Mouse (Mus musculus) lung, embryonic 14.5 days (tissue): Measurements from ENCODE around the gene Efna5. TPM values are rescaled to one million over a fixed set of nuclear protein-coding genes. Genes with fewer than 3 reads are reported as not detected.

Experiments
- ATAC-seq: fragments of 200-750 bp; cut with Nextera tagmentation; 2 replicates; pipeline ENCODE4 v1.8.0; 2017; ENCODE audit warnings: mild to moderate bottlenecking, moderate TSS enrichment, moderate library complexity; ENCODE audit not compliant: insufficient read depth
- DNase-seq: peaks from one replicate; pipeline ENCODE4 v3.0.0-alpha.2; 2015
- H3K27ac ChIP-seq: fragments of 300-500 bp; sonication (generic); 2 replicates; pipeline ENCODE4 v1.5.1; 2014; ENCODE audit warnings: low read depth, mild to moderate bottlenecking, moderate library complexity
- H3K27me3 ChIP-seq: fragments of 300-500 bp; sonication (generic); 2 replicates; pipeline ENCODE4 v1.6.1; 2014; ENCODE audit warnings: low read length, control low read depth; ENCODE audit not compliant: insufficient read depth
- H3K36me3 ChIP-seq: fragments of 300-500 bp; sonication (generic); 2 replicates; pipeline ENCODE4 v1.6.1; 2014; ENCODE audit warnings: control low read depth; ENCODE audit not compliant: insufficient read depth
- H3K4me1 ChIP-seq: fragments of 300-500 bp; sonication (generic); 2 replicates; pipeline ENCODE4 v1.6.1; 2014; ENCODE audit warnings: antibody characterized with exemption, control low read depth; ENCODE audit not compliant: insufficient read depth
- H3K4me2 ChIP-seq: fragments of 300-500 bp; sonication (generic); 2 replicates; pipeline ENCODE4 v1.6.1; 2014; ENCODE audit warnings: mild to moderate bottlenecking
- H3K4me3 ChIP-seq: fragments of 300-500 bp; sonication (generic); 2 replicates; pipeline ENCODE4 v1.5.1; 2014; ENCODE audit warnings: low read depth, low read length
- H3K9ac ChIP-seq: fragments of 300-500 bp; sonication (generic); 2 replicates; pipeline ENCODE4 v1.6.1; 2014
- H3K9me3 ChIP-seq: fragments of 300-500 bp; sonication (generic); 2 replicates; pipeline ENCODE4 v1.6.1; 2016; ENCODE audit warnings: low read depth, low read length, control low read depth
- CTCF ChIP-seq: IDR thresholded peaks from 2 replicates; pipeline ENCODE4 v1.5.1; 2016; ENCODE audit warnings: antibody characterized with exemption, low read depth
- WGBS: fragments of 180-500 bp; shearing (Covaris S2); extraction: QIAGEN DNeasy Blood & Tissue Kit; methylation state at CpG from one replicate; pipeline ENCODE4 v1.1.7; 2014; 5-methylcytosine and 5-hydroxymethylcytosine counted together
- polyA plus RNA-seq: library from polyadenylated mRNA; unstranded; fragments of >200 nt; fragmentation: Nextera tagmentation; extraction: Ambion mirVana; gene quantifications from 2 replicates; pipeline ENCODE4 v1.2.1, GENCODE M21; 2014

The Efna5 gene
- polyA plus RNA-seq, 1 experiment from 2014 or later = 14.8 TPM

GRCm38 (mm10) chr17:62672068-62672467, 209.0 kb downstream of the Efna5 start:
- Histone ChIP-seq H3K4me1 (no peaks in the 10 kb centered on the region), H3K9me3 (no peaks in the 10 kb centered on the region), H3K27me3 (no peaks in the 10 kb centered on the region), H3K4me2 (no peak overlapping the region), H3K9ac (no peak overlapping the region), H3K36me3 (no peaks in the 10 kb centered on the region), H3K4me3 (no peak overlapping the region), H3K27ac (no peak overlapping the region)
- TF ChIP-seq CTCF = no peak
- ATAC-seq (no peak), DNase-seq (no peak)
- 56% methylated on average over 8 of the region's 8 CpGs for WGBS

- DNase-seq = no peak
- no peak overlapping the region for H3K4me2 ChIP-seq
- no peaks in the 10 kb centered on the region for H3K27me3 ChIP-seq
Measured at GRCm38 (mm10) chr17:62666761-62667160, 214.4 kb downstream of the Efna5 start.

GRCm38 (mm10) chr17:62665823-62666222, 215.3 kb downstream of the Efna5 start:
- Histone ChIP-seq H3K36me3 (no peaks in the 10 kb centered on the region), H3K27ac (no peak overlapping the region), H3K4me3 (no peak overlapping the region), H3K4me2 (no peak overlapping the region), H3K9ac (no peak overlapping the region), H3K27me3 (no peaks in the 10 kb centered on the region), H3K9me3 (no peaks in the 10 kb centered on the region), H3K4me1 (no peaks in the 10 kb centered on the region)
- ATAC-seq = no peak
- no peak for DNase-seq
- no peak for TF ChIP-seq CTCF
- WGBS = 85% methylated on average over 7 of the region's 7 CpGs

More at GRCm38 (mm10) chr17:62666761-62667160, 214.4 kb downstream of the Efna5 start:
- no peak for TF ChIP-seq CTCF
- Histone ChIP-seq H3K4me3 (no peak overlapping the region), H3K27ac (no peak overlapping the region), H3K9me3 (no peaks in the 10 kb centered on the region), H3K9ac (no peak overlapping the region), H3K36me3 (no peaks in the 10 kb centered on the region), H3K4me1 (no peaks in the 10 kb centered on the region)
- ATAC-seq = no peak
- 79% methylated on average over 6 of the region's 6 CpGs for WGBS

GRCm38 (mm10) chr17:62664709-62665108, 216.4 kb downstream of the Efna5 start:
- Histone ChIP-seq H3K27me3 (no peaks in the 10 kb centered on the region), H3K36me3 (no peaks in the 10 kb centered on the region), H3K4me1 (no peaks in the 10 kb centered on the region), H3K4me2 (no peak overlapping the region), H3K4me3 (no peak overlapping the region), H3K27ac (no peak overlapping the region), H3K9me3 (no peaks in the 10 kb centered on the region), H3K9ac (no peak overlapping the region)
- DNase-seq = peak; percentile 27
- 40% methylated on average over 2 of the region's 2 CpGs for whole genome bisulfite sequencing
- no peak for TF ChIP-seq CTCF
- no peak for ATAC-seq

- H3K36me3 ChIP-seq = no peaks in the 10 kb centered on the region
- no peak for ATAC-seq
- no peak for TF ChIP-seq CTCF
- H3K27ac ChIP-seq = no peak overlapping the region
- no peak for DNase-seq
- 18% methylated on average over 7 of the region's 7 CpGs for WGBS
- no peak overlapping the region for H3K4me2 ChIP-seq
- no peaks in the 10 kb centered on the region for H3K27me3 ChIP-seq
- H3K4me3 ChIP-seq = no peak overlapping the region
- H3K4me1 ChIP-seq = no peaks in the 10 kb centered on the region
- no peaks in the 10 kb centered on the region for H3K9me3 ChIP-seq
- no peak overlapping the region for H3K9ac ChIP-seq
Measured at GRCm38 (mm10) chr17:62661801-62662200, 219.3 kb downstream of the Efna5 start.

- no peak overlapping the region for H3K27ac ChIP-seq
- H3K9me3 ChIP-seq = no peaks in the 10 kb centered on the region
- H3K9ac ChIP-seq = no peak overlapping the region
- no peak for TF ChIP-seq CTCF
- no peak for DNase-seq
- H3K27me3 ChIP-seq = no peaks in the 10 kb centered on the region
- no peak overlapping the region for H3K4me2 ChIP-seq
- no peak for ATAC-seq
- H3K36me3 ChIP-seq = no peaks in the 10 kb centered on the region
- H3K4me1 ChIP-seq = no peaks in the 10 kb centered on the region; the same call in 1 of the 2 replicates
- H3K4me3 ChIP-seq = no peak overlapping the region
- 89% methylated on average over 14 of the region's 14 CpGs for WGBS
Measured at GRCm38 (mm10) chr17:62659501-62660175, 221.5 kb downstream of the Efna5 start.

- Histone ChIP-seq H3K9ac (no peak overlapping the region), H3K27ac (no peak overlapping the region), H3K4me2 (no peak overlapping the region), H3K9me3 (no peaks in the 10 kb centered on the region), H3K36me3 (no peaks in the 10 kb centered on the region), H3K4me1 (no peaks in the 10 kb centered on the region; the same call in 1 of the 2 replicates), H3K27me3 (no peaks in the 10 kb centered on the region), H3K4me3 (no peak overlapping the region)
- ATAC-seq = no peak
- DNase-seq = peak; percentile 42
- WGBS = 49% methylated on average over 12 of the region's 12 CpGs
- no peak for TF ChIP-seq CTCF
Measured at GRCm38 (mm10) chr17:62657832-62658630, 223.1 kb downstream of the Efna5 start.
